Mouse (Mus musculus): ENCODE measurements around the gene Mthfsd.

- TF ChIP-seq CTCF (IDR thresholded peaks at IDR 0.05; ENCODE audit: control insufficient read depth, insufficient read depth, insufficient replicate concordance, low read depth, low read length) = no peak
- no peak for TF ChIP-seq POLR2A (IDR thresholded peaks at IDR 0.05; ENCODE audit: control insufficient read depth, low read depth, low read length)
These were observed 18.4 kb downstream of the Mthfsd start for GRCm38 (mm10) chr8:121089631-121090380.
